In the genomic region with DNA sequence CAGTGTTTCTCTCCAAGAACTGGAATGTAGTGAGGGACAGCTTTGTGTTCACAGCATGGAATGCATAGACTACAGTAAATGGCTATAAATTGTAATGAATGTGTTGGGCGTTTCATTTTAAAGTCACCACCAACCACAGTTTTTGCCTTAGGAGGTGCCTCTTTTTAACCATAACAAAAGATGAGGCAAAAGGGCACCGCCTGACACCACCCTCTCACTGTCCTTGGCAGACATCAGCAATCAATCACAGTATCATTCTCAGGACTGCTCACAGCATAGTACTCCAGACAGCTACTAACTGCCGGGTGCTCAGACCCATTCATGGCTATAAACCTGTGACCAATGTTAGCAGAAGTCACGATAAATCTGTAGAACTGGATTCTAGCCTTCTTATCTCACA, we compare ENCODE assay signal across 25 mouse cellular contexts. TPM values are rescaled to one million over a fixed set of nuclear protein-coding genes. Genes with fewer than 3 reads are reported as not detected.
A peak's percentile ranks its signal among the peaks of the same experiment; 100 is the strongest.
DNase-seq lines count a peak whose midpoint lies in the region; ATAC-seq and TF ChIP-seq lines count a peak whose summit lies in the region.
"Had no signal": no experiment of that assay in that cellular context is flagged by ENCODE, and none has a peak within 500 bp of the region (broad histone marks: within the 10 kb centered on the region; RNA-seq: fewer than 3 reads in every experiment).

No protein-coding gene starts in this region.

- TF ChIP-seq CTCF in forebrain, postnatal 0 days (IDR thresholded peaks at IDR 0.05; ENCODE audit: low read depth): no peak
- TF ChIP-seq CTCF in cerebellum, adult 2 months (IDR thresholded peaks at IDR 0.05; ENCODE audit: borderline replicate concordance, insufficient read depth, low read depth, low read length): no peak

- H3K4me1 ChIP-seq in forebrain, postnatal 0 days (ENCODE audit: insufficient read depth): no peaks in the 10 kb centered on the region
- no peaks in the 10 kb centered on the region for H3K4me1 ChIP-seq in forebrain, embryonic 14.5 days (ENCODE audit: control insufficient read depth, insufficient read depth, low read length)
- H3K4me1 ChIP-seq in intestine, embryonic 15.5 days (replicated peaks): no peaks in the 10 kb centered on the region
- no peaks in the 10 kb centered on the region for H3K4me1 ChIP-seq in cerebellum, adult 2 months (ENCODE audit: control insufficient read depth, insufficient read depth, low read length)
- H3K4me1 ChIP-seq: embryonic facial prominence, embryonic 12.5 days; forebrain, embryonic 15.5 days; heart, embryonic 10.5 days; hindbrain, embryonic 12.5 days; hindbrain, embryonic 15.5 days had no signal

- H3K27me3 ChIP-seq in forebrain, postnatal 0 days (ENCODE audit: insufficient read depth, low read length): no peaks in the 10 kb centered on the region
- no peaks in the 10 kb centered on the region for H3K27me3 ChIP-seq in forebrain, embryonic 14.5 days (replicated peaks; ENCODE audit: control insufficient read depth, insufficient read depth, low read length)
- no peaks in the 10 kb centered on the region for H3K27me3 ChIP-seq in intestine, embryonic 15.5 days (replicated peaks)
- no peaks in the 10 kb centered on the region for H3K27me3 ChIP-seq in cerebellum, adult 2 months (ENCODE audit: control insufficient read depth, insufficient read depth, low read length)
- H3K27me3 ChIP-seq: embryonic facial prominence, embryonic 12.5 days; embryonic facial prominence, embryonic 15.5 days; forebrain, embryonic 15.5 days; hindbrain, embryonic 12.5 days; hindbrain, embryonic 15.5 days had no signal

- H3K9me3 ChIP-seq in forebrain, postnatal 0 days (ENCODE audit: low read length): no peaks in the 10 kb centered on the region
- H3K9me3 ChIP-seq in forebrain, embryonic 14.5 days (replicated peaks; ENCODE audit: control insufficient read depth, low read length): no peaks in the 10 kb centered on the region
- H3K9me3 ChIP-seq in intestine, embryonic 15.5 days: no peaks in the 10 kb centered on the region
- H3K9me3 ChIP-seq: embryonic facial prominence, embryonic 12.5 days; embryonic facial prominence, embryonic 15.5 days; forebrain, embryonic 15.5 days; heart, embryonic 10.5 days; hindbrain, embryonic 12.5 days; hindbrain, embryonic 15.5 days had no signal

- no peaks in the 10 kb centered on the region for H3K36me3 ChIP-seq in forebrain, postnatal 0 days (ENCODE audit: insufficient read depth)
- no peaks in the 10 kb centered on the region for H3K36me3 ChIP-seq in forebrain, embryonic 14.5 days (ENCODE audit: control insufficient read depth, insufficient read depth, low read length)
- H3K36me3 ChIP-seq in intestine, embryonic 15.5 days: no peaks in the 10 kb centered on the region
- H3K36me3 ChIP-seq: embryonic facial prominence, embryonic 12.5 days; embryonic facial prominence, embryonic 15.5 days; forebrain, embryonic 15.5 days; heart, embryonic 10.5 days; hindbrain, embryonic 12.5 days; hindbrain, embryonic 15.5 days had no signal

- no peak overlapping the region for H3K4me3 ChIP-seq in forebrain, postnatal 0 days (ENCODE audit: low read depth, low read length)
- no peak overlapping the region for H3K4me3 ChIP-seq in forebrain, embryonic 14.5 days (ENCODE audit: low read depth, low read length)
- H3K4me3 ChIP-seq in intestine, embryonic 15.5 days (replicated peaks): no peak overlapping the region
- H3K4me3 ChIP-seq in cerebellum, adult 2 months (replicated peaks; ENCODE audit: insufficient read depth, low read depth, low read length): no peak overlapping the region
- H3K4me3 ChIP-seq: embryonic facial prominence, embryonic 12.5 days; embryonic facial prominence, embryonic 15.5 days; forebrain, embryonic 15.5 days; gastrocnemius, adult 2 months; heart, embryonic 10.5 days; hindbrain, embryonic 12.5 days; hindbrain, embryonic 15.5 days had no signal

- ATAC-seq in forebrain, postnatal 0 days: no peak
- ATAC-seq in forebrain, embryonic 14.5 days: no peak
- peak; percentile 32; the same call in 1 of the 2 replicates for ATAC-seq in intestine, embryonic 15.5 days
- ATAC-seq in frontal cortex, adult (ENCODE audit: low TSS enrichment): no peak
- ATAC-seq: forebrain, embryonic 15.5 days had no signal

- H3K9ac ChIP-seq in forebrain, postnatal 0 days: no peak overlapping the region
- H3K9ac ChIP-seq in forebrain, embryonic 14.5 days (ENCODE audit: low read length): no peak overlapping the region
- H3K9ac ChIP-seq in intestine, embryonic 15.5 days: no peak overlapping the region
- H3K9ac ChIP-seq: embryonic facial prominence, embryonic 12.5 days; embryonic facial prominence, embryonic 15.5 days; forebrain, embryonic 15.5 days; hindbrain, embryonic 12.5 days; hindbrain, embryonic 15.5 days had no signal

- H3K4me2 ChIP-seq in forebrain, postnatal 0 days (ENCODE audit: low read depth): no peak overlapping the region
- H3K4me2 ChIP-seq in forebrain, embryonic 14.5 days (ENCODE audit: low read length): no peak overlapping the region
- H3K4me2 ChIP-seq in intestine, embryonic 15.5 days (replicated peaks): no peak overlapping the region
- H3K4me2 ChIP-seq: embryonic facial prominence, embryonic 12.5 days; embryonic facial prominence, embryonic 15.5 days; forebrain, embryonic 15.5 days; hindbrain, embryonic 12.5 days; hindbrain, embryonic 15.5 days had no signal

- TF ChIP-seq POLR2A in cerebellum, adult 2 months (IDR thresholded peaks at IDR 0.05; ENCODE audit: borderline replicate concordance, insufficient read depth, low read length): no peak

- no peak for DNase-seq in forebrain, postnatal 0 days
- no peak for DNase-seq in forebrain, embryonic 14.5 days (ENCODE audit: low spot score)
- DNase-seq in ES-CJ7 (ENCODE audit: low read depth, low spot score) (peak; percentile 88), WW6 (ENCODE audit: low read depth, low spot score) (peak; percentile 31)
- DNase-seq in cerebellum, adult 2 months: no peak
- no peak for DNase-seq in heart, adult 8-10 months (ENCODE audit: low spot score)
- DNase-seq: adrenal gland, adult 8-10 months; adrenal gland, postnatal 25 days; cerebellum, adult 11-12 months; cerebellum, adult 9-10 months; cerebellum, postnatal 25 days; gastrocnemius, adult 2 months; gastrocnemius, postnatal 25 days; heart, adult 18-20 months; kidney, adult 2 months had no signal

- H3K27ac ChIP-seq in forebrain, postnatal 0 days (ENCODE audit: low read depth, low read length): 0 out of 2 replicates have a peak overlapping the region, but pooled peaks have one; percentile 21
- H3K27ac ChIP-seq in forebrain, embryonic 14.5 days (ENCODE audit: low read depth, low read length): no peak overlapping the region
- no peak overlapping the region for H3K27ac ChIP-seq in intestine, embryonic 15.5 days
- no peak overlapping the region for H3K27ac ChIP-seq in cerebellum, adult 2 months (ENCODE audit: insufficient read depth, low read length)
- H3K27ac ChIP-seq: embryonic facial prominence, embryonic 12.5 days; embryonic facial prominence, embryonic 15.5 days; forebrain, embryonic 15.5 days; gastrocnemius, adult 2 months; heart, embryonic 10.5 days; hindbrain, embryonic 12.5 days; hindbrain, embryonic 15.5 days had no signal

- WGBS in forebrain, postnatal 0 days: 64% methylated on average over 4 of the region's 4 CpGs
- 68% methylated on average over 4 of the region's 4 CpGs for WGBS in forebrain, embryonic 14.5 days
- 33% methylated on average over 4 of the region's 4 CpGs for WGBS in intestine, embryonic 15.5 days
- WGBS in cerebellum, adult 2 months: 49% methylated on average over 4 of the region's 4 CpGs

RNA-seq across cellular contexts. Expression of a gene that starts 48.6 kb away (rescaled TPM):
- total RNA-seq in forebrain, postnatal 0 days (2014; rRNA removed): 20.5 and 22.7 TPM in 2 replicates
- polyA plus RNA-seq in forebrain, postnatal 0 days (2015; fragmentation: Nextera tagmentation; extraction: Ambion mirVana): 10.4 and 13.6 TPM in 2 replicates
- 1.7 and 2.0 TPM in 2 replicates for polyA plus RNA-seq in forebrain, embryonic 14.5 days (2014; fragmentation: Nextera tagmentation; extraction: Ambion mirVana)
- polyA plus RNA-seq in intestine, embryonic 15.5 days (2015; fragmentation: Nextera tagmentation; extraction: Ambion mirVana): 14.0 and 14.2 TPM in 2 replicates
- polyA plus RNA-seq in cerebellum, adult 2 months (2012; rRNA removed): 21.7 and 24.0 TPM in 2 replicates
- total RNA-seq in heart, adult 8-10 months (2022): 1 to 10 TPM; 1.1 to 3.0 (median 2.0) TPM
- total RNA-seq: common myeloid progenitor, adult 5-6 weeks; MEL had no signal

Comparison
In these comparisons a context has a peak if more than half of its experiments do, and no peak if none do; other contexts are left out.
1. DNase-seq: peak in ES-CJ7 (single experiment) and WW6 (single experiment); none in forebrain, postnatal 0 days (single experiment), forebrain, embryonic 14.5 days (single experiment), cerebellum, adult 2 months (0 of 2) and heart, adult 8-10 months (single experiment).